Mouse (Mus musculus) right cerebral cortex, postnatal 10 days (tissue): ENCODE measurements around the gene Upk3b.
A peak's percentile ranks its signal among the peaks of the same experiment; 100 is the strongest.

Experiments used
- DNase-seq, 2 experiments: peaks; one replicate each; pipeline ENCODE4 v3.0.0; 2021; ENCODE audit warnings: low spot score in 2 of 2

Gene Upk3b

GRCm38 (mm10) chr5:136073526-136073925 lies 35.2 kb downstream of the Upk3b start:
- no peak for DNase-seq

- DNase-seq, result no peak
These were observed 36.8 kb downstream of the Upk3b start for GRCm38 (mm10) chr5:136075076-136075475.

- peak; percentile 49 to 58 for DNase-seq
These were observed 38.0 kb downstream of the Upk3b start for GRCm38 (mm10) chr5:136076284-136076683.

DNA sequence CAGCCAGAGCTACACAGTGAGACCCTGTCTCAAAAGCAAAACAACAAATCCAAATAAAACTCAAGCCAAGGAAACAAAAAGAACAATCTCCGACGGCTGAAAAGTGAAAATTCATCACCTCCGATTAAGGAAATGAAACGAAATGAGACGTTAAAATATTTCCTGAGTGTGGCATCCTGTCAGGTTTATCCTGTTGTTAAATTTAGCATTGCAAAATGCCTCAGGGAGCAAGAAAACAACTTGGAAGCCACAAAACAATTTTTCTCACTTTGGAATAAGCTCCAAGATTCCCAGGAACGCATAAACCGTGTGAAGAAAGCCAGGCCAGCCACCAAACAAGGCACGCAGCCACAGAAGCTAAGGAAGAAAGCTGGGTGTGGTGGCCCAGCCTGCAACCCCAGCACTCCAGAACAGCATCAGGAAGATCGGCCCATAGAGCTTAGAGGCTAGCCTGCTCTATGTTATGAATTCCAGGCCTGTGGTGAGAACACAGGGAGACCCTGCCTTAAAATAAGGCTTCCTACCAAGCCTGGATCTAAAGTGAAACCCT lies 38.8 kb downstream of the Upk3b start:
- no peak for DNase-seq

- DNase-seq, result no peak
These were observed 39.8 kb downstream of the Upk3b start for GRCm38 (mm10) chr5:136078136-136078535.

DNA sequence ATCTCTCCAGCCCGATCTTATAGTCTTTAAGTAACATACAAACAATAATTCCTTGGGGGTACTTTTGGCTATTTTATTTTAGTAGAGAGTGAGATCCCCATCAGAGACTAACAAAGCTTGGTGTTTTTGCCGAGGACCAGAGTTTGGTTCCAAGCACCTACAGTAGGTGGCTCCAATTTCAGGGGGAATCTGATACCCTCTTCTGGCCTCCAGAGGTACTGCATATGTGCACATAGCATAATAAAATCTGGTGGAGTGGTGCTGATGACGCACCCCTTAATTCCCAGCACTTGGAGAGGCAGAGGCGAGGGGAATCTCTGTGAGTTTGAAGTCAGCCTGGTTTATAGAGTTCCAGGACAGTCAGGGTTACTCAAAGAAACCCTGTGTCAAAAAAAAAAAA lies 44.0 kb downstream of the Upk3b start:
- DNase-seq, result no peak

- peak; percentile 97 for DNase-seq
These were observed 45.4 kb downstream of the Upk3b start, which contains the start of gene Rasa4 for GRCm38 (mm10) chr5:136083669-136084107. Gene Rasa4 (plus strand): TSS chr5:136083916.

DNA sequence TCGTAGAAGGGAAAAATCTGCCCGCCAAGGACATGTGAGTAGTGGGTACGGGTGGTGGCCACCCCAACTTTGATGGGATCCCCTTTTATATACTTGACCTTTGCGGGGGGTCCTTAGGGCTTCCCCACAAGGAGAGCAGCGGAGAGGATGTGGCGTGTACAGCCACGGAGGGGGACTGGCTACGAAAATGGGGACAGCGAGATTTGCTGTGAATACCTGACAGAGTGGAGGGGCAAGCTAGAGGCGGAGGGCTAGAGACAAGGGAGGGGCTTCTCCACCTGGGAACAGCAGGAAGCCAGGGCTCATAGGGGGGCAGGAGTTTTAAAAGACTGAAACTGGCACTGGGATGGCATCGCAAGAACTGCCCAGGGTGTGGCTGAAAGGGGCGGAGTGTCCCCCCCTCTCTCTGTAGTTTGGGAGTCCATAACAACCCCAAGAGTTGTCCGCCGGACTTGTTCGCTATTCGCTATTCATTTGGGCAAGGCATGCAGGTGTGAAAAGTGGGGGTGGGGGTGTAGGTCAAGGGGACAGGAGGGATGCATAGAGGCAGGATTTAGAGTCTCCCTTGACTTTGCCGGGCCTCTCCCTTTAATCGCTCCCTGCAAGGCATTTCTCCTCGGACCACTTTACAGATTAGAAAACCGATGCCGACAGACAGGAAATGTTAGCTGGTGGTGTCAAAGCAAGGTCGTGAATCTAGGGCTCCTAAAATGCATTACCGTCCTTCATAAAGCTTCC lies 46.0 kb downstream of the Upk3b start:
- DNase-seq, result no peak

- no peak for DNase-seq
These were observed 46.8 kb downstream of the Upk3b start for GRCm38 (mm10) chr5:136084891-136085651.

DNA sequence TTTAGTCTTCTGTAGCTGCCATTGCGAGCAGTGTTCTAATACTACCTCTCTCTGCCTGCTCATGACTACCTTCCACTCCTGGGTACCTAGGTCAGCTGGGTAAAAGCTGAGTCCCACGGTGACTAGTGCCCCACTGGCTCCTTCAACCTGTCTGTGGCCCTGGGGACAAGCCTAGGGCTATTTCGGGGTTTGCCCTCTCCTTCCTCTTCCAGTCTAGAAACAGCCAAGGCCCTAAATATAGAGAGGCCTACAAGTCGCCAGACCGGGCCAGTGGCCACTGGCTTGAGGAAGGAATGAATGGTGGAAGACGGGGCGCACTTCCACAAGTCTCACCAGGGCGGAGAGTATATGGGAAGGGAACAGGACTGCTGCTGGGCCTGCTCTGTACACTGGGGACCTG lies 48.0 kb downstream of the Upk3b start:
- no peak for DNase-seq

GRCm38 (mm10) chr5:136088821-136089575 lies 50.7 kb downstream of the Upk3b start:
- DNase-seq, result no peak

GRCm38 (mm10) chr5:136091927-136092326 lies 53.6 kb downstream of the Upk3b start:
- no peak for DNase-seq

DNA sequence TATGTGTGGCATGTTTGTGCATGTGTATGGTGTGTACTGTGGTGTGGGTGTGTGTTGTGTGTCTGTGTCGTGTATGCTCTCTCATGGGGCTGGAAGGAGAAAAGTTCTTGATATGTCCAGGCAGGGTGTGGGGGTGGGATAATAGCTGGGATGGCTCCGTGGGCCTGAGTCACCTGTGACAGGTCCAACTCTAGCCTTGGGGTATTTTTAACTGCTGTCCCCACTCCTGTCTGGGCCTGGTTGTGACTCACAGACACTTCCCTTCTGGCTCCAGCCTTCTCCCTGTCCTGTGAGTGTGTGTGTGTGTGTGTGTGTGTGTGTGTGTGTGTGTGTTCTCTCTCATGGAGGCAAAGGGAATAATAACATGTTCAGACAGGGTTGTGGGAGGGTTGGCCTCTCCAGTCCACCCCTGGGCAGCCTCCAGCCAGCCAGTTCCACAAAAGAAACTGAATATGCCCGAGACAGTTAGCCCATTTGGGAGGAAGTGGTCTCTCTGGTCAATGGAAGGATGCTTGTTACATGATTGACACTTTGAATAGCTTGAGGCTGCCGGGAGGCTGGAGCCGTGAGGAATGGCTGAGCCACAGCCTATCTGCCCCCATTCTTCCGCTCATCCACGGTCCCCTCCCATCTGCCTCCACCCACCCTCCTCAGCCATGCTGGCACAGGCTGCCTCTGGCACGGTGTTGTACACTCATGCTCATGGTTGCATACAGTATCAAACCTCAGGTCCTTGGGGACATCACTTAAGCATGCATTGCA lies 56.1 kb downstream of the Upk3b start:
- no peak for DNase-seq

DNA sequence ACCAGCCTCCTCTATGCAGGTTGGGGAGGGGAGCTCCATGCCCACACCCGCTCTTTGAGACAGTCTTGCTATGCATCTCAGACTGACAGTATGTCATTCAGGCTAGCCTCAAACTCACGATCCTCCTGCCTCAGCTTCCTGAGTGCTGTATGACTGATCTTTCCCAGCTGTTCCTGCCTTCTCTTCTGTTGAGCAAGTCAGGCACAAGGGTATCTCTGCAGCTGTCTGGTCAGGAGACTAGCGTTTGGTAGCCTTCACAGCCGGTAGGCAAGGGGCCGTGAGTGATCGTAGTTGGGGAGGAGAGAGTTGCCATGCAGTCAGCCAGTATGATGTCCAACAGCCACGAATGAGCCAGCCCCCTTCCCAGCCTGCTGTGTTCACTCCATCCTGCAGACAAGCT lies 56.8 kb downstream of the Upk3b start:
- no peak for DNase-seq
